Comparison of ENCODE assay signal across 8 mouse cellular contexts in the genomic region with DNA sequence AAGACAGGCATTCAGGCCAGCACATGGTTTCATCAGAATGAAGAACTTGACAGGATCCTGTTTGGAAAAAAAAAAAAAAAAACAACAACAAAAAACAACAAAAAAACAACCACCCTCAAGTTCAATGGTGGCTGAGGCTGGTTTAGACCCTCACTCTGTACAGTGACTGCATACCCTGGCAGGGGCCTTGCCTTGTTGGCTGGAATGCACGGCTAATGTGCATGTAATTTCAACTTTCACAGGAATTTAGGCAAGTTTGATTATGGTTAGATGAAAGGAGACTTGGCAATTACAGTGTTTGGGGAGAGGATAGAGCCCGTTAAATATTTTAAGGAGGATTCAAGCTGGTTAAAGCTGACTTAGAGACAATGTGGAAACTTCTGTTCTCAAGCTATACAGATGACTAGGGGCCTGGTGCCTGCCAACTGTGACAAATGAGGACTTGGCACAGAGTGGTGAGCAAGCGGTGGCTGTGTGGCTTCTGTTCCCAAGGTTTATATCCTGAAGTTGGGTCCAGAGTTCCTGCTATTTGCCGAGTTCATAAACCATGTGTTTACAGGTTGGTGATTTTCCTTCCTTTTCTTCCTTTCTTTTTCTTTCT. TPM values are rescaled to one million over a fixed set of nuclear protein-coding genes. Genes with fewer than 3 reads are reported as not detected.
DNase-seq lines count a peak whose midpoint lies in the region; ATAC-seq and TF ChIP-seq lines count a peak whose summit lies in the region.

No protein-coding gene starts in this region.

- no peak for DNase-seq in heart, adult 2 months
- peak; percentile 20 for DNase-seq in NIH3T3 (ENCODE audit: low read depth)
- peak; percentile 77 for DNase-seq in embryonic facial prominence, embryonic 14.5 days (ENCODE audit: low spot score)
- DNase-seq in spleen, adult 12 weeks (ENCODE audit: low spot score): no peak
- no peak for DNase-seq in cerebellum, adult 9-11 months
- DNase-seq in urinary bladder, postnatal 25 days (ENCODE audit: low spot score): no peak

- H3K4me3 ChIP-seq in heart, adult 2 months: no peak overlapping the region
- no peak overlapping the region for H3K4me3 ChIP-seq in heart, embryonic 11.5 days (ENCODE audit: low read depth, low read length)
- peak overlapping the region; percentile 8; the same call in 1 of the 2 replicates for H3K4me3 ChIP-seq in embryonic facial prominence, embryonic 14.5 days (ENCODE audit: low read depth, low read length)
- H3K4me3 ChIP-seq in kidney, embryonic 16.5 days (ENCODE audit: low read length): no peak overlapping the region

- TF ChIP-seq CTCF in heart, adult 2 months (IDR thresholded peaks at IDR 0.05): no peak

- intact Hi-C loops in heart, adult 2 months (cut with DNase I): no loop called here

- ATAC-seq in heart, embryonic 11.5 days (replicated peaks; ENCODE audit: insufficient number of reproducible peaks, low FRiP score, low TSS enrichment): no peak
- peak; percentile 87 for ATAC-seq in embryonic facial prominence, embryonic 14.5 days (ENCODE audit: low read depth)
- ATAC-seq in kidney, embryonic 16.5 days (ENCODE audit: low FRiP score, low TSS enrichment): no peak

- WGBS in heart, adult 2 months: 58% methylated on average over 4 of the region's 4 CpGs
- WGBS in heart, embryonic 11.5 days (ENCODE audit: insufficient replicate concordance): 61% methylated on average over 4 of the region's 4 CpGs
- WGBS in embryonic facial prominence, embryonic 14.5 days: 20% methylated on average over 4 of the region's 4 CpGs
- 50% methylated on average over 4 of the region's 4 CpGs for WGBS in kidney, embryonic 16.5 days

- H3K36me3 ChIP-seq in heart, adult 2 months (ENCODE audit: control insufficient read depth, insufficient read depth, low read length): no peaks in the 10 kb centered on the region
- no peaks in the 10 kb centered on the region for H3K36me3 ChIP-seq in heart, embryonic 11.5 days (ENCODE audit: control insufficient read depth, insufficient read depth, low read length)
- no peaks in the 10 kb centered on the region for H3K36me3 ChIP-seq in embryonic facial prominence, embryonic 14.5 days (ENCODE audit: control insufficient read depth, insufficient read depth, low read length)
- no peaks in the 10 kb centered on the region for H3K36me3 ChIP-seq in kidney, embryonic 16.5 days (ENCODE audit: insufficient read depth, low read length)

- H3K4me2 ChIP-seq in heart, embryonic 11.5 days: no peak overlapping the region
- peak overlapping the region; percentile 36 for H3K4me2 ChIP-seq in embryonic facial prominence, embryonic 14.5 days (ENCODE audit: low read depth, low read length)
- peak overlapping the region; percentile 1; the same call in 1 of the 2 replicates for H3K4me2 ChIP-seq in kidney, embryonic 16.5 days (replicated peaks; ENCODE audit: low read depth, low read length)

- H3K27ac ChIP-seq in heart, adult 2 months: peak overlapping the region; percentile 12
- no peak overlapping the region for H3K27ac ChIP-seq in heart, embryonic 11.5 days (ENCODE audit: low read depth, low read length)
- peak overlapping the region; percentile 35 for H3K27ac ChIP-seq in embryonic facial prominence, embryonic 14.5 days (replicated peaks; ENCODE audit: low read depth, low read length)
- no peak overlapping the region for H3K27ac ChIP-seq in kidney, embryonic 16.5 days (ENCODE audit: low read length)

- TF ChIP-seq EP300 in heart, adult 2 months (IDR thresholded peaks at IDR 0.05; ENCODE audit: insufficient read depth, low read depth, low read length): no peak

- no peak for TF ChIP-seq POLR2A in heart, adult 2 months (IDR thresholded peaks at IDR 0.05; ENCODE audit: insufficient read depth, low read depth, low read length)

- no peaks in the 10 kb centered on the region for H3K4me1 ChIP-seq in heart, adult 2 months (ENCODE audit: control insufficient read depth, insufficient read depth, low read length)
- no peaks in the 10 kb centered on the region for H3K4me1 ChIP-seq in heart, embryonic 11.5 days (ENCODE audit: control insufficient read depth, insufficient read depth, low read length)
- H3K4me1 ChIP-seq in embryonic facial prominence, embryonic 14.5 days (ENCODE audit: control insufficient read depth, insufficient read depth, low read length): peaks cover 5% of the 10 kb centered on the region; the same call in 1 of the 2 replicates
- H3K4me1 ChIP-seq in kidney, embryonic 16.5 days (ENCODE audit: insufficient read depth, low read length): peaks cover 6% of the 10 kb centered on the region

- H3K9ac ChIP-seq in heart, adult 2 months (ENCODE audit: low read depth, low read length): no peak overlapping the region
- H3K9ac ChIP-seq in heart, embryonic 11.5 days (ENCODE audit: low read depth, low read length): no peak overlapping the region
- H3K9ac ChIP-seq in embryonic facial prominence, embryonic 14.5 days (ENCODE audit: low read depth, low read length): peak overlapping the region; percentile 32
- H3K9ac ChIP-seq in kidney, embryonic 16.5 days (replicated peaks; ENCODE audit: low read length): no peak overlapping the region

- H3K79me2 ChIP-seq in heart, adult 2 months (replicated peaks; ENCODE audit: control insufficient read depth, insufficient read depth, low read length): no peaks in the 10 kb centered on the region

- H3K27me3 ChIP-seq in heart, adult 2 months (ENCODE audit: control insufficient read depth, insufficient read depth, low read length): no peaks in the 10 kb centered on the region
- no peaks in the 10 kb centered on the region for H3K27me3 ChIP-seq in heart, embryonic 11.5 days (ENCODE audit: control insufficient read depth, insufficient read depth, low read length)
- no peaks in the 10 kb centered on the region; the same call in 1 of the 2 replicates for H3K27me3 ChIP-seq in embryonic facial prominence, embryonic 14.5 days (replicated peaks; ENCODE audit: control insufficient read depth, insufficient read depth, low read length)
- no peaks in the 10 kb centered on the region for H3K27me3 ChIP-seq in kidney, embryonic 16.5 days (ENCODE audit: insufficient read depth, low read length)

- H3K9me3 ChIP-seq in heart, embryonic 11.5 days (replicated peaks; ENCODE audit: control insufficient read depth, low read length): no peaks in the 10 kb centered on the region
- no peaks in the 10 kb centered on the region for H3K9me3 ChIP-seq in embryonic facial prominence, embryonic 14.5 days (ENCODE audit: control insufficient read depth, low read length)
- H3K9me3 ChIP-seq in kidney, embryonic 16.5 days (ENCODE audit: low read length): no peaks in the 10 kb centered on the region

RNA-seq across cellular contexts. Expression of gene Sec16b, which starts 0.6 kb away (rescaled TPM):
- 1 to 10 TPM in 1 of 2 experiments, under 1 TPM in 1; 0.76 to 1.2 TPM for total RNA-seq in heart, adult 2 months (2021)
- polyA plus RNA-seq in heart, adult 2 months (2012; rRNA removed): 3.2 and 3.3 TPM in 2 replicates
- polyA plus RNA-seq in heart, embryonic 11.5 days (2014; fragmentation: Nextera tagmentation; extraction: Ambion mirVana): 0.74 and 1.9 TPM in 2 replicates
- 8.0 and 9.8 TPM in 2 replicates for polyA plus RNA-seq in embryonic facial prominence, embryonic 14.5 days (2014; fragmentation: Nextera tagmentation; extraction: Ambion mirVana)
- 2.3 TPM in 2 replicates for polyA plus RNA-seq in kidney, embryonic 16.5 days (2015; fragmentation: Nextera tagmentation; extraction: Ambion mirVana)

RNA-seq across cellular contexts. Expression of gene Cryzl2, which starts 48.7 kb away (rescaled TPM):
- total RNA-seq in heart, adult 2 months (2021): 1 to 10 TPM; 8.4 to 9.5 TPM
- polyA plus RNA-seq in heart, adult 2 months (2012; rRNA removed): 15.2 and 21.8 TPM in 2 replicates
- 32.6 TPM in 2 replicates for polyA plus RNA-seq in heart, embryonic 11.5 days (2014; fragmentation: Nextera tagmentation; extraction: Ambion mirVana)
- polyA plus RNA-seq in embryonic facial prominence, embryonic 14.5 days (2014; fragmentation: Nextera tagmentation; extraction: Ambion mirVana): 13.4 and 13.6 TPM in 2 replicates
- polyA plus RNA-seq in kidney, embryonic 16.5 days (2015; fragmentation: Nextera tagmentation; extraction: Ambion mirVana): 28.7 TPM in 2 replicates

Comparison
In these comparisons a context has a peak if more than half of its experiments do, and no peak if none do; other contexts are left out.
1. H3K27ac ChIP-seq: peak in heart, adult 2 months (single experiment) and embryonic facial prominence, embryonic 14.5 days (single experiment); none in heart, embryonic 11.5 days (single experiment) and kidney, embryonic 16.5 days (single experiment).
2. DNase-seq: peak in NIH3T3 (single experiment) and embryonic facial prominence, embryonic 14.5 days (single experiment); none in heart, adult 2 months (0 of 2), spleen, adult 12 weeks (single experiment), cerebellum, adult 9-11 months (single experiment) and urinary bladder, postnatal 25 days (single experiment).